Mouse (Mus musculus) kidney, adult 2 months (tissue): ENCODE results near the gene Rapgef2.

Experiments
- CTCF ChIP-seq: fragments of 200-500 bp; conservative IDR thresholded peaks from 2 replicates; pipeline ENCODE4 v1.5.1; 2011; ENCODE audit warnings: low read depth, mild to moderate bottlenecking, control low read depth, low read length, moderate library complexity, mixed read lengths; ENCODE audit not compliant: insufficient read depth, insufficient read length
- POLR2A ChIP-seq: fragments of 200-500 bp; IDR thresholded peaks from one replicate; pipeline ENCODE4 v1.6.1; 2011; ENCODE audit warnings: low read depth, low read length, control low read depth

- TF ChIP-seq CTCF = no peak
- no peak for TF ChIP-seq POLR2A
Observed at GRCm38 (mm10) chr3:79066455-79067055, 219.8 kb downstream of the Rapgef2 start.
